Mouse (Mus musculus) CD4-positive naive resting alpha-beta T cell, adult 57 days (primary cell): ENCODE results near the gene Ifne. TPM values are rescaled to one million over a fixed set of nuclear protein-coding genes. Genes with fewer than 3 reads are reported as not detected.

Experiments
- total RNA-seq: library from RNA; stranded (reverse); gene quantifications from one replicate; pipeline ENCODE4 v1.2.4, GENCODE M21; 2023

Ifne gene
- total RNA-seq: not detected

DNA sequence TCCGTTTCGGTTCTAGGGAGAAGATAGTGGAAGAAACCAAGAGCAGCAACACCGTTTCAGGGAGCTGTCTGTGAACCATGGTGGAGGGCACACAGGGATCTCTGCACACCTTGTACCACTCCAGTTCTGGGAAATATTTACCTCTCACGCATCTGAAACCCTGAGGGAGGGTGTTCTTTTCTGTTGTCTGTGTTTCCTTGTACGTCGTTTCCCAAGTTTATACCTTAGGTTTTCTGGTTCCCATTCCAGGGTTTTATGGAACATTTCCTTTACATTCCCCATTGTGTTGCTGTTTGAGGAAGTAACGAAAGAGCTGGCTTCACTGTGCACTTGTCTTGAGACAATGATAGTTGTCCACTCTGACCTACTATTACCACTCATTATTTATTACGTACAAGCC is at the start of gene Ifne:
Ifne (minus strand) TSS at position 101 of the 400 bp plus-strand sequence.

DNA sequence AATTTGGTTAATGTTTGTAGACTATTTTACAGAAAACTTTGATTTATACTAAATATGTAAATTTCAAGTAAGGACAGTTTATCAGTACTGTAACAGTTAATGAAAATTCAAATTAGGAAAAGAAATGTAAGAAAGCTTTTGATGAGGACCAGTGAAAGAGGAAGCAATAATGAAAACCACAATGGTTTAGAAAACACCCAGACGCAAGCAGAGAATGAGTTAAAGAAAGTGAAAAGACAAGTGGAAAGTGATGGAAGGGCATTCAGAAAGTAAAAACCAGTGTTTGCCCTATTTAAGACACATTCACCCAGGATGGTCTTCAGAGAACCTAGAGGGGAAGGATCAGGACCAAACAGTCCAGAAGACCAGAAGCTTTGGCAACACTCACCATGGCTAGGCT is 30.3 kb downstream of the Ifne start, which contains the start of gene Ifna1:
Ifna1 (plus strand) TSS at position 390 of the 400 bp plus-strand sequence.

DNA sequence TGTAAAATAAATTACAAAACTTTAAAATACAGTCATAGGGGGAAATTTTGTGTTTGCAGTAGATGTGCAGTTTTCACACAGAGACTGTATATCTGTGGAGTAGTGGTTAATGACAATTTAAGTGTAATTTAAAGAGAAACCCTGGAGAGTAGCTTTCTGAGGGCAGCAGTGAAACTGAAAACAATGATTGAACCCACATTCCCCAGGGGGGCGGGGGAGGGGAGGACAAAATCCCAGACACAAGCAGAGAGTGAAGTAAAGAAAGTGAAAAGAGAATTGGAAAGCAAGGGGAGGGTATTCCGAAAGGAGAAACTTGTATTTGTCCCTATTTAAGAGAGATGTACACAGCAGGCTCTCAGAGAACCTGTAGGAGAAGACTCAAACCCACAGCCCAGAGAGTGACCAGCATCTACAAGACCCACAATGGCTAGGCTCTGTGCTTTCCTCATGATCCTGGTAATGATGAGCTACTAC is 38.5 kb downstream of the Ifne start, which contains the start of gene Ifna4:
Ifna4 (plus strand) TSS at position 424 of the 474 bp plus-strand sequence.

DNA sequence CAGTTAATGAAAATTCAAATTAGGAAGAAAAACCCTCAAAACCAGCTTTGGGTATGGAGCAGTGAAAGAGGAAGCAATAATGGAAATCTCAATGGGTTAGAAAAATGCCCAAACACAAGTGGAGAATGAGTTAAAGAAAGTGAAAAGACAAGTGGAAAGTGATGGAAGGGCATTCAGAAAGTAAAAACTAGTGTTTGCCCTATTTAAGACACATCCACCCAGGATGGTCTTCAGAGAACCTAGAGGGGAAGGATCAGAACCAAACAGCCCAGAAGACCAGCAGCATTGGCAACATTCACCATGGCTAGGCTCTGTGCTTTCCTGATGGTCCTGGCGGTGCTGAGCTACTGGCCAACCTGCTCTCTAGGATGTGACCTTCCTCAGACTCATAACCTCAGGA is 44.8 kb downstream of the Ifne start, which contains the start of gene Ifna5:
Ifna5 (plus strand) TSS at position 301 of the 400 bp plus-strand sequence.

Other genes starting within 250 kb of the Ifne start
- not detected for gene C87499, start 245.8 kb downstream of the Ifne start, total RNA-seq
- not detected for gene Ifna13, start 235.7 kb downstream of the Ifne start, total RNA-seq
- not detected for gene Ifna16, start 203.3 kb downstream of the Ifne start, total RNA-seq
- gene Ifna2, start 196.3 kb downstream of the Ifne start, total RNA-seq: not detected
- gene Ifnab, start 188.8 kb downstream of the Ifne start, total RNA-seq: not detected
- 1.9 TPM for gene Gm26566, start 158.4 kb downstream of the Ifne start, total RNA-seq
- 51.2 TPM for gene Klhl9, start 157.7 kb downstream of the Ifne start, total RNA-seq
- not detected for gene Gm13271, start 125.3 kb downstream of the Ifne start, total RNA-seq
- gene Gm13283, start 120.1 kb downstream of the Ifne start, total RNA-seq: not detected
- gene Gm13290, start 106.4 kb downstream of the Ifne start, total RNA-seq: not detected
- not detected for gene Gm13289, start 103.3 kb downstream of the Ifne start, total RNA-seq
- gene Gm13272, start 100.4 kb downstream of the Ifne start, total RNA-seq: not detected
- not detected for gene Ifnz, start 98.1 kb downstream of the Ifne start, total RNA-seq
- gene Gm13276, start 94.5 kb downstream of the Ifne start, total RNA-seq: not detected
- gene Gm13277, start 91.6 kb downstream of the Ifne start, total RNA-seq: not detected
- not detected for gene Gm13278, start 88.7 kb downstream of the Ifne start, total RNA-seq
- not detected for gene Gm13275, start 85.7 kb downstream of the Ifne start, total RNA-seq
- gene Gm13279, start 82.8 kb downstream of the Ifne start, total RNA-seq: not detected
- not detected for gene Gm13285, start 80.5 kb downstream of the Ifne start, total RNA-seq
- not detected for gene Gm13287, start 76.9 kb downstream of the Ifne start, total RNA-seq
- 0.38 TPM for gene Gm13288, start 74.7 kb downstream of the Ifne start, total RNA-seq
- gene Ifna7, start 64.0 kb downstream of the Ifne start, total RNA-seq: not detected
- not detected for gene Ifna11, start 60.2 kb downstream of the Ifne start, total RNA-seq
- not detected for gene Ifna6, start 52.8 kb downstream of the Ifne start, total RNA-seq
- not detected for gene Ifna5, start 44.7 kb downstream of the Ifne start, total RNA-seq
- not detected for gene Ifna4, start 38.3 kb downstream of the Ifne start, total RNA-seq
- gene Ifna1, start 30.1 kb downstream of the Ifne start, total RNA-seq: not detected